Mouse (Mus musculus) adrenal gland, postnatal 10 days (tissue): ENCODE data around the gene Ugt1a6a. TPM values are rescaled to one million over a fixed set of nuclear protein-coding genes. Genes with fewer than 3 reads are reported as not detected.
A peak's percentile ranks its signal among the peaks of the same experiment; 100 is the strongest.
"Not testable (repeated sequence)": the region's sequence is repeated elsewhere in the genome, so short reads cannot be mapped to it uniquely, and the experiment has no call there.

Experiments
- DNase-seq: peaks from one replicate; pipeline ENCODE4 v3.0.0; 2021; ENCODE audit warnings: mixed read lengths
- long read RNA-seq, 2 experiments: library from polyadenylated mRNA; stranded (forward); transcript quantifications; one replicate each; pipeline ENCODE4 v2.0.0; 2021
- total RNA-seq, 2 experiments: library from RNA; stranded (reverse); gene quantifications; 2 replicates each; pipeline ENCODE4 v1.2.3; 2021

Ugt1a6a gene
- 10 to 100 TPM in 1 of 2 experiments, 1 to 10 TPM in 1; 9.1 to 14.0 TPM for total RNA-seq
- long read RNA-seq, experiment 1, transcript Ugt1a6a-202 (6 exons, 2,297 nt): major isoform, 27 of 32 reads
- long read RNA-seq, experiment 1, partial matches to known transcripts: 0 of 32 reads
- long read RNA-seq, experiment 1, other reads (novel, unspliced or antisense): 4 of 32 reads
- long read RNA-seq, experiment 2, transcript Ugt1a6a-202 (6 exons, 2,297 nt): major isoform, 11 of 11 reads
- long read RNA-seq, experiment 2, partial matches to known transcripts: 0 of 11 reads
- long read RNA-seq, experiment 2, other reads (novel, unspliced or antisense): 0 of 11 reads

- DNase-seq: peak; percentile 51
Measured at GRCm38 (mm10) chr1:88134457-88135011, at the start of gene Ugt1a6a. Gene Ugt1a6a (plus strand): TSS chr1:88134809.

- no peak for DNase-seq
Measured at GRCm38 (mm10) chr1:88086125-88086524, 48.5 kb upstream of the Ugt1a6a start.

GRCm38 (mm10) chr1:88087513-88087912 is 47.1 kb upstream of the Ugt1a6a start, which contains the start of gene Ugt1a8:
Gene Ugt1a8 (plus strand): TSS chr1:88087813.
- DNase-seq: no peak

GRCm38 (mm10) chr1:88092341-88092740 is 42.3 kb upstream of the Ugt1a6a start:
- no peak for DNase-seq

GRCm38 (mm10) chr1:88094270-88094676 is 40.3 kb upstream of the Ugt1a6a start:
- DNase-seq: not testable (repeated sequence)

GRCm38 (mm10) chr1:88094941-88095492 is 39.6 kb upstream of the Ugt1a6a start, which contains the start of gene Ugt1a7c:
Gene Ugt1a7c (plus strand): TSS chr1:88095062.
- DNase-seq: peak; percentile 19

- DNase-seq: peak; percentile 7
Measured at GRCm38 (mm10) chr1:88098546-88098945, 36.1 kb upstream of the Ugt1a6a start.

GRCm38 (mm10) chr1:88099691-88100090 is 34.9 kb upstream of the Ugt1a6a start:
- peak; percentile 53 for DNase-seq

GRCm38 (mm10) chr1:88103019-88103418 is 31.6 kb upstream of the Ugt1a6a start, which contains the start of gene Ugt1a6b:
Gene Ugt1a6b (plus strand): TSS chr1:88103252.
- DNase-seq: peak; percentile 15

- DNase-seq: peak; percentile 8
Measured at GRCm38 (mm10) chr1:88103697-88104468, 30.7 kb upstream of the Ugt1a6a start.

- peak; percentile 8 for DNase-seq
Measured at GRCm38 (mm10) chr1:88104667-88105430, 29.8 kb upstream of the Ugt1a6a start.

GRCm38 (mm10) chr1:88105656-88106055 is 29.0 kb upstream of the Ugt1a6a start:
- no peak for DNase-seq

- not testable (repeated sequence) for DNase-seq
Measured at GRCm38 (mm10) chr1:88109027-88109557, 25.5 kb upstream of the Ugt1a6a start.

- not testable (repeated sequence) for DNase-seq
Measured at GRCm38 (mm10) chr1:88109604-88110003, 25.0 kb upstream of the Ugt1a6a start.

GRCm38 (mm10) chr1:88112769-88113168 is 21.8 kb upstream of the Ugt1a6a start:
- DNase-seq: not testable (repeated sequence)

GRCm38 (mm10) chr1:88120550-88120949 is 14.1 kb upstream of the Ugt1a6a start:
- DNase-seq: not testable (repeated sequence)

- DNase-seq: peak; percentile 55
Measured at GRCm38 (mm10) chr1:88121521-88121920, 13.1 kb upstream of the Ugt1a6a start.

GRCm38 (mm10) chr1:88125827-88126360 is 8.7 kb upstream of the Ugt1a6a start:
- peak; percentile 7 for DNase-seq

GRCm38 (mm10) chr1:88129091-88129490 is 5.5 kb upstream of the Ugt1a6a start:
- DNase-seq: peak; percentile 48

GRCm38 (mm10) chr1:88130223-88130622 is 4.4 kb upstream of the Ugt1a6a start:
- not testable (repeated sequence) for DNase-seq

- no peak for DNase-seq
Measured at GRCm38 (mm10) chr1:88133908-88134456, 627 bp upstream of the Ugt1a6a start.
